Mouse (Mus musculus) kidney, adult 2 months (tissue): ENCODE data around the gene Trpc4ap.

Experiments used
- CTCF ChIP-seq: fragments of 200-500 bp; conservative IDR thresholded peaks from 2 replicates; pipeline ENCODE4 v1.5.1; 2011; ENCODE audit warnings: low read depth, mild to moderate bottlenecking, control low read depth, low read length, moderate library complexity, mixed read lengths; ENCODE audit not compliant: insufficient read depth, insufficient read length
- POLR2A ChIP-seq: fragments of 200-500 bp; IDR thresholded peaks from one replicate; pipeline ENCODE4 v1.6.1; 2011; ENCODE audit warnings: low read depth, low read length, control low read depth

DNA sequence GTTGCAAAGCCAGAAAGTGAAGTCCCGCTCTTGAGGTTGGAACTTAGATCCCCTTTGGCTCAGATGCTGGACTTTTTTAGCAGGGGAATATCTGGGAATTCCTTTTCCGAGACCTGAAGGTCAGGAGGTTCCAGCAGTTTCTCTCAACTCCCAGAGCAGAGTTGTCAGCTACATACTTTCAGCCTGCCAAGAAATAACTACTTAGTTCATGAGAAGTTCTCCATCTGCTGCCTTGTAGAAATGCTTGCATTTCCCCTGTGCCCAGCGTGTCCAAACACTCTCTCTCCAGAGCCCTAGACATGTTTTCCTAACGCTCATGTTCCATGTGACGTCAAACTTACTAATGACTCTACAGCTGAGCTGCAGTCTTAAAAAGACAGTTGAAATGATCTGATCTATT is 42.9 kb upstream of the Trpc4ap start:
- TF ChIP-seq POLR2A (no peak), CTCF (no peak)
